Mouse (Mus musculus) small intestine, adult 2 months (tissue): ENCODE measurements around the gene Gnpnat1.

Source experiments
- CTCF ChIP-seq: fragments of 200-500 bp; IDR thresholded peaks from 2 replicates; pipeline ENCODE4 v1.5.1; 2012; ENCODE audit warnings: low read depth, mild to moderate bottlenecking, control low read depth, inconsistent platforms, low read length, moderate library complexity, mixed read lengths; ENCODE audit not compliant: insufficient replicate concordance, insufficient read length; ENCODE audit errors: extremely low read depth
- POLR2A ChIP-seq: fragments of 200-500 bp; IDR thresholded peaks from 2 replicates; pipeline ENCODE4 v1.6.1; 2012; ENCODE audit warnings: low read depth, mild to moderate bottlenecking, control low read depth, inconsistent platforms, low read length, moderate library complexity

- TF ChIP-seq CTCF (no peak), POLR2A (no peak)
These were observed 47.4 kb upstream of the Gnpnat1 start for GRCm38 (mm10) chr14:45452148-45452547.
